Mouse (Mus musculus) kidney, embryonic 15.5 days (tissue): Measurements from ENCODE around the gene Klhl6. TPM values are rescaled to one million over a fixed set of nuclear protein-coding genes. Genes with fewer than 3 reads are reported as not detected.

Experiments
- ATAC-seq: fragments of 200-750 bp; cut with Nextera tagmentation; replicated peaks from 2 replicates; pipeline ENCODE4 v1.8.0; 2017; ENCODE audit warnings: moderate TSS enrichment; ENCODE audit not compliant: low FRiP score
- H3K27ac ChIP-seq: fragments of 300-500 bp; sonication (generic); 2 replicates; pipeline ENCODE4 v1.5.1; 2015; ENCODE audit warnings: mild to moderate bottlenecking, inconsistent platforms
- H3K27me3 ChIP-seq: fragments of 300-500 bp; sonication (generic); 2 replicates; pipeline ENCODE4 v1.6.1; 2015; ENCODE audit warnings: inconsistent platforms
- H3K36me3 ChIP-seq: fragments of 300-500 bp; sonication (generic); 2 replicates; pipeline ENCODE4 v1.6.1; 2015; ENCODE audit warnings: inconsistent platforms
- H3K4me1 ChIP-seq: fragments of 300-500 bp; sonication (generic); 2 replicates; pipeline ENCODE4 v1.6.1; 2015; ENCODE audit warnings: inconsistent platforms
- H3K4me2 ChIP-seq: fragments of 300-500 bp; sonication (generic); 2 replicates; pipeline ENCODE4 v1.6.1; 2015; ENCODE audit warnings: moderate library complexity, mild to moderate bottlenecking, inconsistent platforms
- H3K4me3 ChIP-seq: fragments of 300-500 bp; sonication (generic); replicated peaks from 2 replicates; pipeline ENCODE4 v1.5.1; 2015; ENCODE audit warnings: mild to moderate bottlenecking, inconsistent platforms
- H3K9ac ChIP-seq: fragments of 300-500 bp; sonication (generic); 2 replicates; pipeline ENCODE4 v1.6.1; 2015; ENCODE audit warnings: mild to moderate bottlenecking, inconsistent platforms
- H3K9me3 ChIP-seq: fragments of 300-500 bp; sonication (generic); replicated peaks from 2 replicates; pipeline ENCODE4 v1.6.1; 2016; ENCODE audit warnings: inconsistent platforms
- WGBS: fragments of 180-500 bp; shearing (Covaris S2); methylation state at CpG from one replicate; pipeline ENCODE4 v1.1.7; 2015; ENCODE audit warnings: mixed read lengths; 5-methylcytosine and 5-hydroxymethylcytosine counted together
- polyA plus RNA-seq: library from polyadenylated mRNA; unstranded; fragments of >200 nt; fragmentation: Nextera tagmentation; extraction: Ambion mirVana; gene quantifications from 2 replicates; pipeline ENCODE4 v1.2.1, GENCODE M21; 2015

Gene Klhl6
- polyA plus RNA-seq, 1 experiment from 2014 or later: 17.2 TPM

GRCm38 (mm10) chr16:19908291-19908690, 74.5 kb downstream of the Klhl6 start:
- no peak overlapping the region for H3K4me3 ChIP-seq
- H3K9ac ChIP-seq: no peak overlapping the region
- 58% methylated on average over 3 of the region's 3 CpGs for WGBS
- no peaks in the 10 kb centered on the region for H3K36me3 ChIP-seq
- no peaks in the 10 kb centered on the region for H3K9me3 ChIP-seq
- H3K4me1 ChIP-seq: no peaks in the 10 kb centered on the region
- H3K27me3 ChIP-seq: no peaks in the 10 kb centered on the region
- no peak overlapping the region for H3K4me2 ChIP-seq
- no peak for ATAC-seq
- H3K27ac ChIP-seq: no peak overlapping the region

GRCm38 (mm10) chr16:19907103-19907502, 75.7 kb downstream of the Klhl6 start:
- Histone ChIP-seq H3K9ac (no peak overlapping the region), H3K4me2 (no peak overlapping the region), H3K9me3 (no peaks in the 10 kb centered on the region), H3K27me3 (no peaks in the 10 kb centered on the region), H3K27ac (no peak overlapping the region), H3K4me3 (no peak overlapping the region), H3K36me3 (no peaks in the 10 kb centered on the region), H3K4me1 (no peaks in the 10 kb centered on the region)
- no peak for ATAC-seq
- 43% methylated on average over 2 of the region's 2 CpGs for WGBS

GRCm38 (mm10) chr16:19904734-19905479, 77.9 kb downstream of the Klhl6 start:
- H3K4me3 ChIP-seq: no peak overlapping the region
- WGBS: 49% methylated on average over 2 of the region's 2 CpGs
- no peak overlapping the region for H3K4me2 ChIP-seq
- no peak overlapping the region for H3K9ac ChIP-seq
- ATAC-seq: no peak
- no peak overlapping the region for H3K27ac ChIP-seq
- no peaks in the 10 kb centered on the region for H3K4me1 ChIP-seq
- H3K27me3 ChIP-seq: no peaks in the 10 kb centered on the region
- H3K36me3 ChIP-seq: no peaks in the 10 kb centered on the region
- H3K9me3 ChIP-seq: no peaks in the 10 kb centered on the region

GRCm38 (mm10) chr16:19903792-19904191, 79.0 kb downstream of the Klhl6 start:
- WGBS: 100% methylated on average over 1 of the region's 1 CpGs
- H3K36me3 ChIP-seq: no peaks in the 10 kb centered on the region
- H3K27me3 ChIP-seq: no peaks in the 10 kb centered on the region
- H3K4me2 ChIP-seq: no peak overlapping the region
- no peak overlapping the region for H3K27ac ChIP-seq
- H3K4me3 ChIP-seq: no peak overlapping the region
- H3K9ac ChIP-seq: no peak overlapping the region
- no peak for ATAC-seq
- no peaks in the 10 kb centered on the region for H3K9me3 ChIP-seq
- no peaks in the 10 kb centered on the region for H3K4me1 ChIP-seq

Other genes with a start within 250 kb of the Klhl6 start
- gene B3gnt5, start 222.8 kb downstream of the Klhl6 start, polyA plus RNA-seq: 12.3 and 16.4 TPM in 2 replicates
- gene Klhl24, start 114.5 kb upstream of the Klhl6 start, polyA plus RNA-seq: 32.2 and 33.6 TPM in 2 replicates
- 36.0 and 37.6 TPM in 2 replicates for gene Yeats2, start 158.0 kb upstream of the Klhl6 start, polyA plus RNA-seq